Mouse (Mus musculus): ENCODE measurements around the gene U2surp.
"Not testable (repeated sequence)": the region's sequence is repeated elsewhere in the genome, so short reads cannot be mapped to it uniquely, and the experiment has no call there.

U2surp gene

DNA sequence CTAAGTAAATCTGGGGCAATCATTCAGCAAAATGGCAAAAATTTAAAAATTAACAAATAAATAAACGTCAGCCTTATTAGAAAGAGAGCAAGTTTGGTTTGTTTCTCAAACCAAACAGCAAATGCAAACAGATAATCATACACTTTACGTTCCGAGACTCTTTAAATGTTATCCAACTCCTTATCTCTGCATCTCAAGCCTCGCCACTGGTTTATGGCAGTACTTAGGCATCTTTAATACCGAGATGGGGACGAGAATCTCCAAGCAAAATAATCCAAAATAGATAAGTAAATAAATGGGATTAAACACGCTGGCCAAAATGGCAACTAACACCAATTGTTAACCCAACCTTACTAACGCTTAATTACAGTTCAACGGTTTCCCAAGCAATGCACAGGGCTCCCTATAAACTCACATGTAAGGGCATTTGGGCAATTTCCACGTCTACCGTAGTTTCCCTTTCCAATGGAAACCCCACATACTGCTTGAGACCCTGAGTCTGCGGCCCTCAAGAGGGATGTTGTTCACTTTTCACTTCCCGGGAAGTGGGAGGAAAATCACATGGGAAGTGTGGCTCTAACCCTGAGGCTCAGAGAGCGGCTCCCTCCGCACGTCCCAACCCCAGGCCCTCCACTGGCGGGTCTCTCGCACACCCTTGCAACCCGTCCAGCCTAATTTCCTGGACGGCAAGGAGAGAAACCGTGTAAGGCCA lies 947 bp downstream of the U2surp start:
- ChIA-PET POLR2A (interaction anchor here (0.5 to 3.7 kb wide), 46 partner anchors 8 to 973 kb away, joined by 3 to 102 read pairs (median 5); partner anchors contain the start of genes Xrn1 (in 2 of the 4), 1190002N15Rik (in 1 of the 4), Atr (in 1 of the 4) and Chst2 (in 1 of the 4)), CTCF (interaction anchor here in 1 of 4 experiments (1.4 kb wide), 1 partner anchor 29 kb away, joined by 3 read pairs; no protein-coding TSS in a partner anchor)

- POLR2A ChIA-PET, result interaction anchor here in 3 of 4 experiments (0.7 to 4.0 kb wide), 10 partner anchors 9 to 82 kb away, joined by 3 to 18 read pairs (median 4); no protein-coding TSS in a partner anchor
- CTCF ChIA-PET, result no interaction called here
These were observed 6.1 kb downstream of the U2surp start for GRCm38 (mm10) chr9:95505666-95506065.

- ChIA-PET POLR2A (interaction anchor here in 2 of 4 experiments (0.6 to 3.5 kb wide), 6 partner anchors 10 to 58 kb away, joined by 3 to 17 read pairs (median 8); partner anchors contain the start of gene U2surp (in 2 of the 2)), CTCF (interaction anchor here in 1 of 4 experiments (0.7 kb wide), 1 partner anchor 10 kb away, joined by 5 read pairs; no protein-coding TSS in a partner anchor)
These were observed 11.9 kb downstream of the U2surp start for GRCm38 (mm10) chr9:95499848-95500247.

- CTCF ChIA-PET, result no interaction called here
- POLR2A ChIA-PET, result interaction anchor here in 2 of 4 experiments (1.5 to 3.5 kb wide), 5 partner anchors 11 to 29 kb away, joined by 4 to 18 read pairs (median 11); partner anchors contain the start of gene U2surp (in 2 of the 2)
These were observed 16.8 kb downstream of the U2surp start for GRCm38 (mm10) chr9:95495038-95495437.

GRCm38 (mm10) chr9:95493393-95493792 lies 18.4 kb downstream of the U2surp start:
- POLR2A ChIA-PET, result interaction anchor here in 1 of 4 experiments (0.8 to 1.2 kb wide), 2 partner anchors 17 to 33 kb away, joined by 3 read pairs; no protein-coding TSS in a partner anchor
- CTCF ChIA-PET, result no interaction called here

DNA sequence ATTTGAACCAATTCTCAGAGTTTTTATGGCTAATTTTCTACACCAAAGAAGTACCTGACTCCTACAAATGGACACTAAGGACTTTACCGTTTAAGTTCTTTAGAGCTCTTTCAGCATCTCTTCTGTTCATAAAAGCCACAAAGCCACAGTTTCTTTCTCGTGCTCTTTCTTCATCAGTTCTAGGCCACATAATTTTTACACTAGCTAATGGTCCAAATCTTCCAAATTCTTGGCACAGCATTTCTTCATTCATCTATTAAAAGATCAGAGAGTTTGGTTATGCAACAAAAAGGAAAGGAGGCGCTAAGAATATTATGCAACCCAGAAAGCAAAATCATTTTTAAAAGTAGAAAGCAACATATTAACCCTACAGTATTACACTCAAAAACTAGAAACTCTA lies 21.8 kb downstream of the U2surp start:
- CTCF ChIA-PET, result no interaction called here
- POLR2A ChIA-PET, result interaction anchor here in 2 of 4 experiments (0.6 to 1.6 kb wide), 5 partner anchors 10 to 203 kb away, joined by 3 to 8 read pairs (median 4); no protein-coding TSS in a partner anchor

DNA sequence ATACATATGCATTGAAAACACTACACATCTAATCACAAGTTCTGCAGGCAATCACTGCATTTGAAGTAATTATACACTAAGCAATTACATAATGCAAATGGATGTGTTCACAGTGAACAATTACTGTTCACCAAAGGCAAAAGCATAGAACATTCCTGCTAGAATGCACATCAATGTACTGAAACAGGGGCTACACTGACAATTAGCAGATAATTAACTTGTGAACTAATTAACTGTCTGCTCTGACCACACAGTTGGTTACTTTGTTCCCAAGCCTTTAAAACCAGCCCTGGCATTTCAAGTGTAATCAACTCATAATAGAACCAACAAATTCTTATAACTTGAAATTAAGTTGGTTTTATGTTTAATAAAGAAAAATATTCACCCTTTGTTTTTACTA lies 22.9 kb downstream of the U2surp start:
- CTCF ChIA-PET, result no interaction called here
- POLR2A ChIA-PET, result interaction anchor here in 1 of 4 experiments (1.4 kb wide), 1 partner anchor 23 kb away, joined by 4 read pairs; the partner anchor contains the start of gene U2surp

- CTCF ChIA-PET, result interaction anchor here in 1 of 4 experiments (0.6 kb wide), 1 partner anchor 424 kb away, joined by 7 read pairs; no protein-coding TSS in a partner anchor
These were observed 31.8 kb downstream of the U2surp start for GRCm38 (mm10) chr9:95479981-95480380.

DNA sequence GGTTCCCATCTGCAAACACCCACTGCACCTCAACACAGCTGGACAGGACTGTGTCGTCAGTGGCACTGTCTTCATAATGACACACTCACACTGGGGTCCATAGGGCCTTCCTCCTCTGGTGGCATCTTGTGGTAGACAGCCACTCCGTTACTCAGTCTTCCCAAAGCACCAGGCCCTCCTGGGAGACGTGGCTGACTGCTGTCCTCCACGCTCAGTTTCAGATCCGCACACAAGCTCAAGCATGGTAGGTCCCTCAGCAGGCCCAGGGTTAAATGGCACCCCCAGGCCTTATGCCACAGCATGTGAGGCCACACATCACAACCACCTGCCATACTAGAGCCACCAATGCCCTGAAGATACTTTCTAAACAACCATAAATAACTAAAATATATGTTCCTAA lies 33.4 kb downstream of the U2surp start:
- POLR2A ChIA-PET, result interaction anchor here in 1 of 4 experiments (0.9 to 2.2 kb wide), 3 partner anchors 18 to 26 kb away, joined by 3 to 7 read pairs (median 3); no protein-coding TSS in a partner anchor
- CTCF ChIA-PET, result no interaction called here

More at GRCm38 (mm10) chr9:95479981-95480380, 31.8 kb downstream of the U2surp start:
- POLR2A ChIA-PET, result interaction anchor here in 3 of 4 experiments (0.5 to 3.4 kb wide), 10 partner anchors 10 to 397 kb away, joined by 3 to 14 read pairs (median 4); partner anchors contain the start of gene U2surp (in 3 of the 3)

GRCm38 (mm10) chr9:95472926-95473325 lies 38.9 kb downstream of the U2surp start:
- ChIA-PET POLR2A (interaction anchor here in 3 of 4 experiments (0.6 to 1.9 kb wide), 10 partner anchors 9 to 53 kb away, joined by 3 to 8 read pairs (median 4); partner anchors contain the start of gene U2surp (in 1 of the 3)), CTCF (interaction anchor here in 3 of 4 experiments (0.6 to 1.2 kb wide), 4 partner anchors 8 to 588 kb away, joined by 3 to 5 read pairs (median 4); no protein-coding TSS in a partner anchor)

GRCm38 (mm10) chr9:95469011-95469576 lies 42.7 kb downstream of the U2surp start:
- CTCF ChIA-PET, result not testable (repeated sequence)
- POLR2A ChIA-PET, result interaction anchor here in 2 of 4 experiments (0.6 to 3.4 kb wide), 5 partner anchors 10 to 43 kb away, joined by 3 to 14 read pairs (median 4); partner anchors contain the start of gene U2surp (in 1 of the 2)

GRCm38 (mm10) chr9:95464028-95464427 lies 47.8 kb downstream of the U2surp start:
- CTCF ChIA-PET, result no interaction called here
- POLR2A ChIA-PET, result interaction anchor here in 2 of 4 experiments (0.7 to 4.7 kb wide), 4 partner anchors 9 to 252 kb away, joined by 3 to 22 read pairs (median 5); no protein-coding TSS in a partner anchor

DNA sequence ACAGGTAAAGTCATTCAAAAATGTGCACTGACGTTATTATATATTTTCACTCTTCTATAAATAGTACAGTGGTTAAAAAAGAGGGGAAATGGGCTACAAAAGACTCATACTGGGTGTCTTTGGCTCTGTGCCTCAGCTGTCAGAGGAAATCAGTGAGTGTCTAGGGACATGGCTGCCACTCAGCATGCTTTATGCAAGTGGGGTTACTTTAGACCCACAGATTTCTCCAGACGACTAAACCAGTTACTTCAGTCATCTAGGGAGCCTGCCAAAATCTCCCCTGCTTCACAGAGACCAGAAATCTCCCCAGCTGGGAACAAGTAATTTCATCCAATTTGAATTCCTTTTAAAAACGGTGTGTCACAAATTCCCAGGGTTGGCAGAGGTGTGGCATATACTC lies 59.9 kb downstream of the U2surp start:
- POLR2A ChIA-PET, result interaction anchor here in 1 of 4 experiments (3.7 kb wide), 1 partner anchor 14 kb away, joined by 22 read pairs; no protein-coding TSS in a partner anchor
- CTCF ChIA-PET, result no interaction called here

DNA sequence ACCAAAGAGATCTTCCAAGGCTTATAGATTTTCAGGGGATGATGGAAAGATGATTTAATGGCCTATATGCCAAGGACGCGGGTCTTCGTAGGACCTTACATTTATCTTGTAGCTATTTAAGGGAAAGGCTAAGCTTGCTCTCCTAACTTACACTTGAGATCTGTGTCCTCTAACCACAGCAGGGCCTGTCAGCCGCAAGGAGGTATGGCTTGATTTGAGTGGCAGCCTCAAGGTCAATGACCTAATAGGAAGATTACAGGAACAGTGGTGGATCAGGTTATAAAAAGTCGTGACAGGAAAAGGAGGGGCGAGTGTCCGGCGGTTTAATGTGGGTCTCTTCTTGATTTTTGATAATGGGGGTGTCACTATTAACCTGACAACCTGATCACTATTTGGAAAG lies 61.2 kb downstream of the U2surp start:
- CTCF ChIA-PET, result no interaction called here
- POLR2A ChIA-PET, result interaction anchor here (0.6 to 3.7 kb wide), 13 partner anchors 9 to 71 kb away, joined by 3 to 22 read pairs (median 4); partner anchors contain the start of gene U2surp (in 1 of the 4)

- ChIA-PET POLR2A (interaction anchor here in 1 of 4 experiments (1.0 kb wide), 1 partner anchor 32 kb away, joined by 3 read pairs; no protein-coding TSS in a partner anchor), CTCF (no interaction called here)
These were observed 69.5 kb downstream of the U2surp start for GRCm38 (mm10) chr9:95442321-95442731.

GRCm38 (mm10) chr9:95437883-95438282 lies 73.9 kb downstream of the U2surp start:
- ChIA-PET POLR2A (interaction anchor here in 1 of 4 experiments (0.7 to 4.9 kb wide), 5 partner anchors 10 to 923 kb away, joined by 3 to 22 read pairs (median 3); no protein-coding TSS in a partner anchor), CTCF (no interaction called here)

- ChIA-PET POLR2A (interaction anchor here in 3 of 4 experiments (1.1 to 4.9 kb wide), 4 partner anchors 15 to 53 kb away, joined by 3 to 22 read pairs (median 4); no protein-coding TSS in a partner anchor), CTCF (no interaction called here)
These were observed 75.5 kb downstream of the U2surp start for GRCm38 (mm10) chr9:95436294-95436613.

DNA sequence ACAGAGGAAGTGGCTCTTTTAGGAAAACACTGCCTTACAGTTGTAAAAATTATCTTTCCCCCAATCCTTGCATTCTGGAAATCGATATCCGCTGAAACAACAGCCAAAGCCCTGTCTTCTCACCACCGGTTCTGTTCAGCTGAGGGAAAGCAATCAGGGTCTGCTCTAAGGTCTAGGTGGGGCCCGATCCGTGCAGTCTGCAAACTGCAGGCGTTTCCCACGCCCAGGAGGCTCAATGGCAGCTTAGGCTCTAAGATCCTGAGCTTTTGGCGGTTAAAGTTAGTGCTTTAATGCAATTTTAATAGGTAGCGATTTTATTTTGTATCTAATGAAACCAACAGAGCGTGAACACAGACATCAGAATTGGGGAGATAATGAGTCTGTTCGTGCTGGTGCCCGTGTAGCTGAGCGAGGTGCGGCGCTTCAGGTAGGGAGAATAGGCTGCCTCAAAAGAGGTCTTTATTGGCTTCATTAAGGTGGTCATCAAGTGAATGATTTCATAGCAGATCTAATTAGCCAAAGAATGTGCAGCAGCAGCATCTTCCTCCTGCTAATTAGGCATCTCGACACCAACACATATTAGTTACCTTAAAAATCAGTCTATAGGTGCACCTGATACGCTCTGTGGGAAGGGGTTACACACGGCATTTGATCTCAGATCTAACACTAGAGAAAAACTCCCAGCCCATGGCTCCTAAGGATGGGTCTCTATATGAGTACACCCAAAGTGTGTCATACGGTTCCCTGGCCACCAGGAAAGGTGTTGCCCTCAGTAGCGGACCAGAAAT lies 76.1 kb downstream of the U2surp start:
- ChIA-PET CTCF (interaction anchor here in 1 of 4 experiments (0.9 kb wide), 1 partner anchor 22 kb away, joined by 3 read pairs; no protein-coding TSS in a partner anchor), POLR2A (interaction anchor here (0.6 to 4.9 kb wide), 4 partner anchors 15 to 216 kb away, joined by 3 to 22 read pairs (median 4); no protein-coding TSS in a partner anchor)
